Mouse (Mus musculus): ENCODE measurements around the gene Foxf1. TPM values are rescaled to one million over a fixed set of nuclear protein-coding genes. Genes with fewer than 3 reads are reported as not detected.

Gene Foxf1
- polyA plus RNA-seq, 1 experiment from 2014 or later, result 1.8 TPM

DNA sequence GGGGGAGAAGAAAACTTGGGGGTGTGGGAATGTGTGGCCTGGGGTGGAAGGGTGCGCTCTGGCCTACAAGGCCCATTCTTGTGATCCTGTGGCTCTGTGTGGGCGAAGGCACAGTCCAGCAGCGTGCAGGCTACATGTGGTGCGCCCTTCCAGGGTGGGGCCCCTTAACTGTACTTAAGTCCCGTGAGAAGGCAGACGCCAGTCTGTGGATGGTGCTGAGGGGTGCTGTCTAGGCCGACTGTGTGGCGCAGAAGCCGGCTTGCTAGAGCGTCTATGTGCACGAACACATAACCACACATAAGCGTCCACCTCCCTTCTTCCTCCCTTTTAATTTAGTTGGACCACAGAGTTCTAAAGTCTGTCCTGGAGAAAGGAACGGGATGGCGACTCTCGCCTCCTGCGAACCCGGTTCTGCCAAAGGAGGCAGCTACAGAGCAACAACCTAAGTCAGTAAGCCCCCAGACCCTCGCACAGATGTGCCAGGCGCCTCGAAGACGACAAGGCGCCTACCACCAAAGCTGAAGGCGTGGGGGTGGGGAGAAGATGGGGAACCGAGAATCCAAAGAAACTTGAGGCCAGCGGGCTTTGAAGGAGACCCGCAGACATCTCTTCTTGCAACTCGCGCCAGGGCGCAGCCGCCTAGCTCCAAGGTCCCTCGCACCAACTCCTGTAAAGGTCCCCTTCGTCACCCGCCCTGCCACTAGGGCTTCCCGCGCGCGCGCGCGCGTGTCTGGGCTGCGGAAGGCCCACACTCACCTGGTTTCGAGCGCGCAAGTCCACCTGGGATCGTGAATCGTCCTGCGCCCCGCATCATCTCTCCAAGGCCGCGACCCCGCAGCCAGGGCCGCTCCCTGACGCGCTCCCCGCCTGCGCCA, 1.7 kb upstream of the Foxf1 start:
- no peak for TF ChIP-seq CTCF (IDR thresholded peaks at IDR 0.05)
- DNase-seq (ENCODE audit: low read depth, low spot score), result no peak
- ChIA-PET POLR2A (no interaction called here), CTCF (no interaction called here)
- no peak for ATAC-seq
- H3K27me3 ChIP-seq, result peaks cover 27% of the 10 kb centered on the region
- in situ Hi-C loops (cut with MboI; ENCODE audit: low pct_unique_long_range_greater_than_20kb), result loop anchor here (5.0 to 25.0 kb wide), 2 partner anchors 110 to 395 kb away; no protein-coding TSS in a partner anchor

DNA sequence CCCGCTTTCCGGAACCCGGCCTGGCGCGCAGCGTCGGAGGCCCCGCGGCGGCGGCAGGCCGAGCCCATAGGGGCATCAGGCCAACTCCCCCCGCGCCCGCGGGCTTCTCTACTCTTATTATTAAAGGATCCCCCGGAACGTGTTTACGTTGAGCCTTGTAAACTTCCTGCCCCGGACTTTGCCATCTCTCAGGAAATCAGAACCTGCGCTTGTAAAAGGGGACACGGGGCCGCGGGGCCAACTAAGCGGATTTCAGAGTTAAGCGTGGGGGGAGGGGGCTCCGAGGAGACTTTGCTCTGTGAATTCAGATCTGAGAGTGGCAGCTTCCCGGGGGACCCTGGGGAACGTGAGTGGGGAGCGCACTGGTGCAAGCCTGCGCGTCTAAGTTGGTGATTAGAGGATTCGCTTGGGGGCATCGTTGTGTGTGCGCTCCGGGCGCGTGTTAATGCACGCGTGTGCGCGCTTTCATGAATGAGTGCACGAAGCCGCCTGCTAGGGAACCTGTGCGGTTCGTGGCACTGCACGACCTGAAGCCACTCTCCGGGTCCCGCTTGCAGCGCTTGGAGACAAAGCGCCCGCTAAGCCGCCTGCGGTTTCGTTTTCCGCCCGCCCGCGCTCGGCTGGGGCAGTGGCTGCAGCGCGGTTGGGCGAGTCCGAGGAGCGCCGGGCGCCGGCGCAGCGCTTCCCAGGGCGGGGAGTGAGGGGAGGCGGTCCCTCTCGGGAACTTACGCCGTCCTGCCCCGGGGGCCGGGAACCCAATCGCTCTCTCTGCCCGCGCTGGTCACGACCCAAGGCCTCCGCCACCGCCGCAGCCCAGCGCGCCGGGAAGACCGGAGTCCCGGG, 872 bp upstream of the Foxf1 start:
- DNase-seq (ENCODE audit: low read depth, low spot score) (peak; percentile 39), ATAC-seq (peak; percentile 63)
- POLR2A ChIA-PET, result no interaction called here
- peaks cover 27% of the 10 kb centered on the region for H3K27me3 ChIP-seq
- in situ Hi-C loops (cut with MboI; ENCODE audit: low pct_unique_long_range_greater_than_20kb), result loop anchor here (5.0 to 25.0 kb wide), 2 partner anchors 111 to 396 kb away; no protein-coding TSS in a partner anchor
- CTCF ChIA-PET, result no interaction called here
- no peak for TF ChIP-seq CTCF (IDR thresholded peaks at IDR 0.05)

DNA sequence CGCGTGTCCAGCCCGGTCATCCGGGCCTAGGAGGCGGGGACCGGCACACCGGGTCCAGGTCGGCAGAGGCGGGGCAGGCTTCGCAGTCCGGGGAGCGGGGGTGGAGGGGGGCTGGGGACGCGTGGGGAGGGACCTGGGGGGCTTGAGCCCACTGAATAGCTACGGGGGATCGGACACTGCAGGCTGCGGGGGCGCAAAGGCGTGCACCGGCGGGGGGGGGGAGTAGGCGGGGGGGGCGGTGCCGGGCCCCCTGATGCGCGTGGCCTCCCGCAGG, 313 bp upstream of the Foxf1 start:
- no peak for DNase-seq (ENCODE audit: low read depth, low spot score)
- no peak for ATAC-seq
- in situ Hi-C loops (cut with MboI; ENCODE audit: low pct_unique_long_range_greater_than_20kb), result loop anchor here (5.0 to 25.0 kb wide), 2 partner anchors 112 to 397 kb away; no protein-coding TSS in a partner anchor
- CTCF ChIA-PET, result no interaction called here
- H3K27me3 ChIP-seq, result peaks cover 27% of the 10 kb centered on the region
- no peak for TF ChIP-seq CTCF (IDR thresholded peaks at IDR 0.05)
- POLR2A ChIA-PET, result no interaction called here

DNA sequence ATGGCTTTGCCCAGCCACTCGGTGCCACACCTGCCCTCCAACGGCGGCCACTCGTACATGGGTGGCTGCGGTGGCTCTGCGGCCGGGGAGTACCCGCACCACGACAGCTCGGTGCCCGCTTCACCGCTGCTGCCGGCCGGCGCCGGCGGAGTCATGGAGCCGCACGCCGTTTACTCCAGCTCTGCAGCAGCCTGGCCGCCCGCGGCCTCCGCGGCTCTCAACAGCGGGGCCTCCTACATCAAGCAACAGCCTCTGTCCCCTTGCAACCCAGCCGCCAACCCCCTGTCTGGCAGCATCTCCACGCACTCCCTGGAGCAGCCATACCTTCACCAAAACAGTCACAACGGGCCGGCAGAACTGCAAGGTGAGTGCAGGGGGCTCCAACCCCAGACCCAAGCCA, 825 bp downstream of the Foxf1 start:
- ChIA-PET POLR2A (no interaction called here), CTCF (no interaction called here)
- no peak for TF ChIP-seq CTCF (IDR thresholded peaks at IDR 0.05)
- H3K27me3 ChIP-seq, result peaks cover 27% of the 10 kb centered on the region
- in situ Hi-C loops (cut with MboI; ENCODE audit: low pct_unique_long_range_greater_than_20kb), result loop anchor here (25.0 kb wide), 1 partner anchor 398 kb away; no protein-coding TSS in a partner anchor
- no peak for ATAC-seq
- DNase-seq (ENCODE audit: low read depth, low spot score), result no peak

DNA sequence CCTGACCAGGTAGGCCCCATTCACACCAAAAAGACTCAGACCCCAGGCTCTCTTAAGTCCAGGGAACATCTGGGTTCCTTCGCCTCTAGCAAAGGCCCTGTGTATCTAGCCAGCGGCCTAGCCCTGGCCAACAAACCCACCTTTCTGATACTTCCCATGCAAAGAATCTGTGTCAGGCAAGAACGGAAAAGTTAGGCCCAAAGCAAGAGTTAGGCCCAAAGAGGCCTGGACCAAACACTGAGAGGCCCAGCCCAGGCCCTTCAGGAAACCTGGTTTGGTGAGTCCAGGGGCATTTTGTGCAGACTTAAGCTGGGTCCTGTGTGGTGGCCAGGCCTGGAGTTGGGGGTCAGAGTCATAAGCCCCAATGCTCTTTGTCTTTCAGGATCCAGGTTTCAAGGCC, 1.4 kb downstream of the Foxf1 start:
- no peak for ATAC-seq
- ChIA-PET CTCF (no interaction called here), POLR2A (no interaction called here)
- in situ Hi-C loops (cut with MboI; ENCODE audit: low pct_unique_long_range_greater_than_20kb), result loop anchor here (25.0 kb wide), 1 partner anchor 398 kb away; no protein-coding TSS in a partner anchor
- H3K27me3 ChIP-seq, result peaks cover 22% of the 10 kb centered on the region
- TF ChIP-seq CTCF (IDR thresholded peaks at IDR 0.05), result no peak
- no peak for DNase-seq (ENCODE audit: low read depth, low spot score)

DNA sequence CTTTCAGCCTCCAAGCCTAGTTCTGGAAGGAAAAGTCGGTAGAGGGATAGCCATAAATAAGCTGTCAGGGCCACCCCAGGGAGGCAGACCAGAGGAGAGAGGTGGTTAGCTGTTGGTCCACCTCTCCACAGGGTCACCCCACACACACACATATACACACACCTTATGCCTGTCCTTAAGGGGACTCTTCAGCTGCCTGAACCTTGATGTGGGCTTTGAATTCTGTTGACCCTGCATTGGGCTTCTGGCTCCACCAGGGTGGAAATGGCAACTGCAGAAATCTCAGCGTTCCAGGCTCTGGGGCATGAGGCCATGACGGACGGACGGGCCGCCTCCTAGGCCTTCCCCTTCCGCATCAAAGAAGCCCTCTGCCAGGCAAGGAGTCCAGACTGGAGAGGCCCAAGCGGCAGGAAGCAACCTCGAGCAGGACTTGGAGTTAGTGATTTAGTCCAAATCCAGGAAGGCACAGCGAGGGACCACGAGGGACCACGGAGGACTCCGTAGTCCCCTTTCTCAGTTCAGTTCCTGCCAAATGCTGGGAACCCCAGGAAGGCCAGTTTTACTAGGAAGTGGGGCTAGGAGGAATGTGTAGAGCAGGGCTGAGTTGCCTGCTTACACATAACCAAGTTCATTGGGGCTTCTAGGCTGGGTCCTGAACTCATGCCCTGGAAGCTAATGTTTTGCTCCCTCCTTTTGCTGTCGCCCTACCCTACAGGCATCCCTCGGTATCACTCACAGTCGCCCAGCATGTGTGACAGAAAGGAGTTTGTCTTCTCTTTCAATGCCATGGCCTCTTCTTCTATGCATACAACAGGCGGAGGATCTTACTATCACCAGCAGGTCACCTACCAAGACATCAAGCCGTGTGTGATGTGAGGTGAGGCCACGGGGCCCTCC, 2.1 kb downstream of the Foxf1 start:
- ATAC-seq (no peak), DNase-seq (ENCODE audit: low read depth, low spot score) (no peak)
- POLR2A ChIA-PET, result no interaction called here
- H3K27me3 ChIP-seq, result peaks cover 19% of the 10 kb centered on the region
- no peak for TF ChIP-seq CTCF (IDR thresholded peaks at IDR 0.05)
- CTCF ChIA-PET, result no interaction called here
- in situ Hi-C loops (cut with MboI; ENCODE audit: low pct_unique_long_range_greater_than_20kb), result loop anchor here (25.0 kb wide), 1 partner anchor 399 kb away; no protein-coding TSS in a partner anchor

DNA sequence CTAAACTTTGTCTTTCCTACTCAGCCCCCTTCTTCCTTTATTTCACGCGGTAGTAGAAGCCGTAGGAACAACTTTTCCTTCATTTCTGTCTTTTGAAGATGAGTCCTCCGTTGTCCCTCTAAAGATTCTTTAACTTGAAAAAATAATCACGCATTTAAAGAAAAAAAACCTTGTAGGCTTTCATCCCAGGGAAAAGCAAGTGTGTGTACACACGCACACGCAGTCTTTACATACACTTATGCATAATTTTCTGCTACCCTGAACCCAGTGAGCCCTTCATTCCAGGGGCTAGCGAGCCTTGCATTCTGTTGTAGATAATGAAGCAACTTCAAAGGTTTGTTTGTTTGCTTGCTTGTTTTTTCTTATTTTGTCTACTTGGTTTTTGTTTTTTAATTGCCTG, 4.1 kb downstream of the Foxf1 start:
- POLR2A ChIA-PET, result no interaction called here
- DNase-seq (ENCODE audit: low read depth, low spot score), result no peak

DNA sequence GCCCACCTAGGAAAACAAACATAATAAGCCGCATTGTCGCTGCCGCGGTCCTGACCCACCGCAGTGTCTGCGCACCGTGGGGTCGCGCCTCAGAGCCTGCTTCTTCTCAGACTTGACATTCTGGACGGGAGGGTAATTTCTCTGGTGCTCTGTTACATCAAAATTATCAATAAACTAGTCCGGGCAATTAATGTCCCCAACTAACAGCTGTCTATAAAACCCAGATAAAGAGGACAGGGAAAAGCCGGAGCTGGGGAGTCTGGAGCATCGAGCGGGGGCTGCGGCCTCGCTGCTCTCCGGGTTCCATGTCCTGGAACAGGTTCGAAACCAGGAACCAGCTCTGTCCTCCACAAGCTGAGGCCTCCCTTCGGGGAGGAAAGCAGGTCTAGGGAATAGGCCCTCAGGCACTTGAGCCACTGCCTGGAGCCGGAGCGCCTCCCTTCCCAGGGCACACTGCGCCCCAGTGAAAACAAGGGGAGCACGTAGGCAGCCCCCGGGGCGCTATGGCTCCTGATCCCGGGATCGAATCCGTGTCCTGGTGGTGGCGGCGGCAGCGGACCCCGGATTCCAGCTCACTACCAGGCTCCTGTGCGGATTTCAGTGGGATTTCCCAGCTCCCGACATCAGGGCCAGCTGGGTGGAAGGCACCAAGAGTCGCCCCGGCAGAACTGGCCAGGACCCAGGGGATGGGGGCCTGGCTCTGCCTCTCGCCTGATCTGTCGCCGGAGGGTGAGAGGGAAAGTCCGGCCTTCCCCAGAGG, 4.9 kb downstream of the Foxf1 start:
- ChIA-PET CTCF (no interaction called here), POLR2A (no interaction called here)
- H3K27me3 ChIP-seq, result peaks cover 5% of the 10 kb centered on the region
- DNase-seq (ENCODE audit: low read depth, low spot score) (no peak), ATAC-seq (no peak)
- no peak for TF ChIP-seq CTCF (IDR thresholded peaks at IDR 0.05)
- in situ Hi-C loops (cut with MboI; ENCODE audit: low pct_unique_long_range_greater_than_20kb), result loop anchor here (25.0 kb wide), 1 partner anchor 402 kb away; no protein-coding TSS in a partner anchor

More for the DNA sequence above, 4.1 kb downstream of the Foxf1 start:
- CTCF ChIA-PET, result no interaction called here
- H3K27me3 ChIP-seq, result peaks cover 5% of the 10 kb centered on the region
- in situ Hi-C loops (cut with MboI; ENCODE audit: low pct_unique_long_range_greater_than_20kb), result loop anchor here (25.0 kb wide), 1 partner anchor 401 kb away; no protein-coding TSS in a partner anchor
- ATAC-seq, result no peak
- TF ChIP-seq CTCF (IDR thresholded peaks at IDR 0.05), result no peak

DNA sequence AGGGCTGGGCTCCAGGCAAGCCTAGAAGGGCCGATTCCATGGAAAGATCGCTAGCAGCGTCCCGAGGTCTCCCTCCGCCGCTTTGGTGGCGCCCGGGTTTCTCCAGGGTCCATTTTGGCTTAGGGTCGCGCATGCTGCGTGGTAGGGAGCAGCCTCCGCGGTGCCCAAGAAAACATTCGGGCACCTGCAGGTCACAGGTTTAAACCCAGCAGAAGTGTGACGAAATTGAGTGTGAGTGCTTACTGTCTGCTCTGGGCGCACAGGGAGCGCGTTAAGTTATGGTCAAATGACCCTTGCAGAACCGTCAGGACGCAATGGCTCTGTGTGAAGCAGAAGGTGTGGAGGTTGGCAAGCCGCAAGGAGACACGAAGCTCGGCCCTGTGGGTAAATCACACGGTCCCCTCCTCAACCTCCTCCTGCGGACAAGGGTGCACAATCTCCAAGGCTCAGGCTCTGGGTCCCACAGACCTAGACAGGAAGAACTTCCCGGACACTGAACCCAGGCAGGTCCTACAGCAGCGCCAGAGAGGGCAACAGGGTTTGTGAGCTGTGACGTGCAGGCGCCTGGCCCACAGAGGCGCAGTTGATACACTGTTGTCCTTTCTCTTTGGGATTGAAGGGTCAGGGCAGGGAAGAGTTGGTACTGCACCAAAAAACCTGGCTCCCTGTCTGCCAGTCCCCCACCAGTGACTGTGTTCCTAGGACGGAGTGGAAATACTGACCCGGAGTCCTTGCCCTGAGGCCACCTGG, 5.6 kb downstream of the Foxf1 start:
- TF ChIP-seq CTCF (IDR thresholded peaks at IDR 0.05), result no peak
- in situ Hi-C loops (cut with MboI; ENCODE audit: low pct_unique_long_range_greater_than_20kb), result loop anchor here (5.0 to 25.0 kb wide), 3 partner anchors 188 to 403 kb away; no protein-coding TSS in a partner anchor
- ATAC-seq (no peak), DNase-seq (ENCODE audit: low read depth, low spot score) (no peak)
- peaks cover under 1% of the 10 kb centered on the region for H3K27me3 ChIP-seq
- CTCF ChIA-PET, result no interaction called here
- POLR2A ChIA-PET, result no interaction called here

Measured in Patski (cell line).